24 mouse cellular contexts compared by ENCODE assay signal in genomic region chr14:13686716-13687115, GRCm38 (mm10). TPM values are rescaled to one million over a fixed set of nuclear protein-coding genes. Genes with fewer than 3 reads are reported as not detected.
DNase-seq lines count a peak whose midpoint lies in the region; TF ChIP-seq lines count a peak whose summit lies in the region.
"Had no signal": no experiment of that assay in that cellular context is flagged by ENCODE, and none has a peak within 500 bp of the region (broad histone marks: within the 10 kb centered on the region; RNA-seq: fewer than 3 reads in every experiment).

No protein-coding gene starts in this region.

- no peak overlapping the region for H3K4me3 ChIP-seq in left cerebral cortex, adult 2 months
- H3K4me3 ChIP-seq: forebrain, embryonic 10.5 days; forebrain, embryonic 13.5 days; heart, adult 2 months; heart, embryonic 10.5 days; heart, embryonic 13.5 days had no signal

- peak; percentile 20 to 52 for DNase-seq in left cerebral cortex, postnatal 25 days (ENCODE audit: low spot score in 2 of 2)
- no peak for DNase-seq in left cerebral cortex, adult 2 months (ENCODE audit: extremely low spot score in 1 of 2, low spot score in 2 of 2)
- peak; percentile 3 to 12 for DNase-seq in right cerebral cortex, postnatal 36 days (ENCODE audit: low spot score in 2 of 2)
- DNase-seq in right cerebral cortex, postnatal 14 days: no peak
- DNase-seq in telencephalon, adult 2 months (ENCODE audit: low read depth, low spot score): peak; percentile 47
- no peak for DNase-seq in lung, postnatal 4 days
- DNase-seq: adrenal gland, adult 8-10 months; adrenal gland, postnatal 25 days; cerebellum, adult 18-20 months; cerebellum, adult 9-10 months; cerebellum, postnatal 14 days; gastrocnemius, postnatal 10 days; gastrocnemius, postnatal 36 days; heart, adult 2 months; heart, postnatal 14 days; heart, postnatal 4 days had no signal

- H3K27ac ChIP-seq in left cerebral cortex, adult 2 months: no peak overlapping the region
- H3K27ac ChIP-seq: forebrain, embryonic 10.5 days; forebrain, embryonic 13.5 days; heart, adult 2 months; heart, embryonic 10.5 days; heart, embryonic 13.5 days; hindbrain, embryonic 14.5 days had no signal

- no peak for TF ChIP-seq CTCF in left cerebral cortex, adult 2 months (IDR thresholded peaks at IDR 0.05)

- intact Hi-C loops in left cerebral cortex, postnatal 25 days (cut with DNase I): no loop called here
- intact Hi-C loops in left cerebral cortex, adult 2 months (cut with DNase I): no loop called here

RNA-seq across cellular contexts. Expression of gene Sntn, which starts 16.0 kb away (rescaled TPM):
- not detected for total RNA-seq in left cerebral cortex, postnatal 25 days (2021)
- not detected for total RNA-seq in left cerebral cortex, adult 2 months (2021)
- total RNA-seq: adrenal gland, adult 8-10 months; adrenal gland, postnatal 25 days; gastrocnemius, adult 18-20 months; gastrocnemius, postnatal 10 days; gastrocnemius, postnatal 36 days; granulocyte monocyte progenitor cell, adult 5-6 weeks; heart, adult 2 months; heart, postnatal 14 days; heart, postnatal 4 days; MEL had no signal

Comparison
In these comparisons a context has a peak if more than half of its experiments do, and no peak if none do; other contexts are left out.
1. DNase-seq: peak in left cerebral cortex, postnatal 25 days (2 of 2), right cerebral cortex, postnatal 36 days (2 of 2) and telencephalon, adult 2 months (single experiment); none in left cerebral cortex, adult 2 months (0 of 2), right cerebral cortex, postnatal 14 days (single experiment) and lung, postnatal 4 days (0 of 2).